Mouse (Mus musculus) mesoderm, embryonic 11.5 days (tissue): Measurements from ENCODE around the gene Brca1.
"Not testable (repeated sequence)": the region's sequence is repeated elsewhere in the genome, so short reads cannot be mapped to it uniquely, and the experiment has no call there.

Source experiments
- DNase-seq: peaks from one replicate; pipeline ENCODE4 v3.0.0-alpha.2; 2012; ENCODE audit warnings: low read depth, low spot score

Brca1 gene

DNA sequence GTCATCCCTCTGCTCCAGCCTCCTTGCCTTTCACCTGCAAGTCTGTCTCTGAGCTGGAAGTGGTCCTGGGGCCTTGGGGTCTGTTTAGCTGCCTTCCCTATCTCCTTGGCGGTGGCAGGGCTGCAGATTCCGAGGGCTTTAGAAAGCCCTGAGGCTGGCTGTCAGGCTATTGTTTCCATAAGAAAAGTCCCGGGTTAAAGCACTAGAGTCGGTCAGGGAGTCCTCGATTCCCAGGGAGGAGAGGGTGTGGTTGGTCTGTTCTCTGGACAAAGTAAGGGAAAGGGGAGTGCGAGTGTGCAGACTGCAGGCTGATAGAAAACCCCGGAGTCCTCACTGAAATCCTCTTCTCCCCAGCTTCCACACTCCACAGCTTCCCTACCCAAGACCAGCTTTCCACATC, 81.5 kb downstream of the Brca1 start:
- no peak for DNase-seq

DNA sequence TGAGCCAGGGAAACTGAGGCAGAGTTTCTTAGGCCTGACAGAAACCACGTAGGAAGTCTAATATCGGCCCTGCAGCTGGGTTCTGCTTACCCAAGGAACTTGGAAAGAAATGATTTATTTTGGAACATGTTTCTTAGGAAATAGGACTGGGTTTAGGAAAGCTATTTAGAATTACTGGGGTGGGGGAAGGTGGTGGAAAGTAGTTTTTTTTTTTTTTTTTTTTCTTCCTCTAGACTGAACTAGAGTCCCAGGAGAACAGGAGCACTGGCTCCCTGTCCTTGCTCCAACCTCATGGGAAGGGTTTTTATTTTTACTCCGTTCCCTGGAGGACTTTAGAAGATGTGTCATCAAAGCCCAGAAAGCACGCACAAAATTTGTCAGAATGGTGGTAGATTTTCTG, 82.6 kb downstream of the Brca1 start:
- DNase-seq: no peak

- no peak for DNase-seq
Measured at GRCm38 (mm10) chr11:101468731-101469130, 83.0 kb downstream of the Brca1 start.

GRCm38 (mm10) chr11:101468263-101468688, 83.5 kb downstream of the Brca1 start:
- no peak for DNase-seq

- DNase-seq: peak; percentile 80
Measured at GRCm38 (mm10) chr11:101467477-101468262, 84.1 kb downstream of the Brca1 start.

- DNase-seq: not testable (repeated sequence)
Measured at GRCm38 (mm10) chr11:101466552-101466950, 85.2 kb downstream of the Brca1 start.

GRCm38 (mm10) chr11:101465869-101466551, 85.7 kb downstream of the Brca1 start, which contains the start of gene Vat1:
Gene Vat1, minus strand, starts transcription at chr11:101466230.
- DNase-seq: peak; percentile 62

DNA sequence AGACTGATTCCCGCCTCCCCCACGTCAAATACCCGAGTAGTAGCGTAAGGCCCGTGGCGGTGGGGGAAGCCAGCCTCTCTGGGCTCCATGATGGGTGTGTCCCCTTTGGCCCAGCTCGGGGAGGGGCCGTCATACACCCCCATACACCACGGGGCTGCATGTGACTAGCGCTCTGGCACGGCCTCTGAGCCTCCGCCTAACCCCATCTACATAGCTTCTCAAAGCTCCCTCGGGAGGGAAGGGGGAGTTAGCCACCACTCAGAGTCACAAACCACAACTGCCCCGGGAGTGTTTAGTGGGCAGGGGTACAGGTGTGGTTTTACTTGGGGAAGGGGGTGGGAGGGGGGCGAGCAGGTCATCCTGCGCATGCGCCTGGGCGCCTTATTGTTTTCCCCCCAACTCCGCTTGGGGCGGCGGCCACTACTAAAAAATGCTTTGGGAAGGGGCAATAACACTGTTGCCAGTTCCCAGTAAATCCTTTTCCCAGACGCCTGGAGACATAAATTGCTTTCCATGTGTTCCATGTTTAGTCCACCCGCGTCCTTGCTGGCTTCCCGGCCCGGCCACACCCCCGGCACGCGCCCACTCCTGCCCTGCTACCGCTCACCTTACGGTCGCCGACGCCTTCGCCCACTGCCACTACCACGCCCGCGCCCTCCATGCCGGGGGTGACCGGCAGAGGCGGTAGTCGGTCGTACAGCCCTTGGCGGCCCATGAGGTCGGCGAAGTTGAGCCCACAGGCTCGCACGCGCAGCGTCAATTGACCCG, 86.5 kb downstream of the Brca1 start:
- peak; percentile 48 for DNase-seq

DNA sequence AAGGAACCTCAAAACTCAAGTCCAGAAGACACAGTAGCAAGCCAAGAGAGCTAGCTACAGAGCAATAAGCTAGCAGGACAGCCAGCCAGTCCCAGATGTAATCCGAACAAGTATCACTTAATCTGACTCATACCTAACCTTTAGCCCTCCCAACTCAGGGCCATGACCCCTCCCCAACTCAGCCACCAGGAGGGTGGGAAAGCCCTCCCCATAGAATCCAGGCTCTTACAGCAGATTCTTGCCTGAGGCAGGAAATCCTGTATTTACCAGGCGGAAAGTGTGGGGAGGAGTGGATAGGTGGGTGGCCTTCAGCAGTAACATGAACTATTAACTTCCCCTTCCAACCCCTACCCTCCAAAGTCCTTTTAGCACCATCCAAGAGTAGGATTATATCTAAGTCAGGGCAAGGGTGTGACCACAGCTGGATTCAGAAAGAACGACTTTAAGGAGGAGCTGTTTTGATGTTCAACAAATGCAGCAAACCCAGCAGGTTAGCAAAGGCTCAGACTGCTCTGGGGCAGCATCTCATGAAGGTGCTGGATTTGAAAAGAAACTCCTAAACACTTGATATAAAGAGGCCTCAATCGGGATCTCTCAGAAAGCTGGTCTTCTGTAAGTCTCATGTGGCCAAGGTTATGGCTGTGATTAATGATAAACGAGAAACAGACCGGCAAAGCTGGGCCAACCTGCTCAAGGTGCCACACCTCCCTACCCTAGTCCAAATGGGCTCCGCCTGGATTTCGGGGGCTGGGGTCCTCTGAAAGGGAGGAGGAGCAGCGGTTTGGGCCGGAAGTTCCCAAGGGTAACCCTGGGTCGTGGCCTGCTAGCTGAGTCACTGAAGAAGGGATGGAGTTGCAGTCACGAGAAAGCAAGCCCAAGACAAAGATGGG, 87.3 kb downstream of the Brca1 start, which contains the start of gene Rnd2:
Gene Rnd2, plus strand, starts transcription at position 789 of the 890 bp plus-strand sequence.
- DNase-seq: no peak

DNA sequence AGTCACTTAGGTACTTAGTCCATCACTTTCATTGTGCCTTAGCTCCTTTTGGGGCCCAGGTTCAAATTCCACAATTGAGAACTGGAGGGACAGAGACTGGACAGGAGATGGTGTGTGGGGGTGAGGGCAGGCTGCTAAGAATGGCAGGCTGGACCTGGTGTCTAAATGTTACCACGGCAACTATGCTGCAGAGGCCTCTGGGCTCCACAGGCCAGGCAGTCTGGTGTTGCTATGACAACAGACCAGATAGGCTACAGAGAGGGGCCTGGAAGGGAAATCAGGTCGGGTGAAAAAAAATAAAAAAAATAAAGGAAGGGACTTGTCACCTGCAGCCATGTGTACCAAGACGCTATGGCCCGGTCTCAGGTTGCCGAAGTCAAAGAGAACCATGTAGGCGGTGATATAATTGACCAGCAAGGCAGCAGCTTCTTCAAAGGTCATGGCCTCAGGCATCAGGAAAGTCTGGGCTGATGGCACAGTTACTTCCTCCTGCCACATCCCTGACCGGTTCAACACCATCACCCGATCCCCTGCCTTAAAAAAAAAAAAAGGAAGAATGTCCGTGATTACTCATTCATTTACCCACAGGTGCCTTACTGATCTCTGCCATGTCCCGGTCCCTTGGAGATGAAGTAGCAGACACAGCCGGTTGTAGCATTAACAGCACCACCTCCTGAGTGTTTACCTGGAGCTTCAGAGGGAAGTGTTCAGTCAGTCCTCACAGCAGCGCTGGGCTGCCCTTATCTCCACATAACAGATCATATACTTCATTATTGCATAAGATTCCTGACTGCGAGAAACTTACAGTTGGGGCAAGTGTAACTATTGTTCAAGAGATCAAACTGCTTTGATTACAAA, 88.9 kb downstream of the Brca1 start:
- peak; percentile 64 for DNase-seq

- DNase-seq: no peak
Measured at GRCm38 (mm10) chr11:101462141-101462540, 89.6 kb downstream of the Brca1 start.

DNA sequence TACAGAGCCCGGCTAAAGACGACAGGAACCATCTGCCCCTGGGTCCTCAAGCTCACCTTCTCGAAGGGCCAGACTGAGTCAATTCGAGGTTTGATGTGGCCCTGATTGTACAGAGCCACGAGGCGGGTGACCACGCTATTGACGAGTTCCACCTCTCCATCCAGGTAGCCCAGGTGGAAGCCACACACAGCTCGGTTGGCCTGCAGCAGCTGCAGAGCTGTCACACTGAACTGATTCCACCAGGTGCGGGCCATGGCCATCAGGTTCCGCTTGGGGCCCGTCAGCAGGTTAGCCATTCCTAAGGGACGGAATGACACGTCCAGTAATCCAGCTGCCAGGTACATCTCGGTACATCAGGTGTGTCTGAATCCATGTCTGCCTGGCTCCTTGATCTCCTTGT, 91.4 kb downstream of the Brca1 start:
- DNase-seq: no peak

- DNase-seq: no peak
Measured at GRCm38 (mm10) chr11:101459716-101460115, 92.0 kb downstream of the Brca1 start.

DNA sequence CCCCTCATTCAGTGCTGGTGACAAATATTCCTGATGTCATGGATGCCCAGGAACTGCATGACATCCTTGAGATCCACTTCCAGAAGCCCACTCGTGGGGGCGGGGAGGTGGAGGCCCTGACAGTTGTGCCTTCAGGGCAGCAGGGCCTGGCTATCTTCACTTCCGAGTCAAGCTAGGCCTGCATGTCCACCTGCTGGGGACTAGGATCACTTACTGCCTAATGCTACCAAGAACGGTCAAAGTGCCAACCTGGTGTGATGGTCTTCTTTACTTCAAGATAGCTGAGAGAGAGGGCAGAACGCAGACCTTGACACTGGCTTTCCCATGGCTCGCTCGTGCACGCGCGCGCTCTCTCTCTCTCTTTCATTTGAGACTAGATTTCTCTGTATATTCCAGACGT, 93.5 kb downstream of the Brca1 start:
- DNase-seq: no peak

DNA sequence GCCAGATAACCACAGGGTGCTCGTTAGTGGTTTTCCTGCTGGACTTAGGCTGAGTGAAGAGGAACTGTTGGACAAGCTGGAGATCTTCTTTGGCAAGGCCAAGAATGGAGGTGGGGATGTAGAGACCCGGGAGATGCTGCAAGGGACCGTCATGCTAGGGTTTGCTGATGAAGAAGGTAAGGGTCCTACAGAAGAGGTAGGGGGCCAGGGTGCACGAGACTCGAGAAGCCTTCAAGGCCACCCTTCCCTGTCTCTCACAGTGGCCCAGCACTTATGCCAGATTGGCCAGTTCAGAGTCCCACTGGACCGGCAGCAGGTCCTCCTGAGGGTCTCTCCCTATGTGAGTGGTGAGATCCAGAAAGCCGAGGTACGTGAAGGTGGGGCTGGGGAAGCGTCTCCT, 94.1 kb downstream of the Brca1 start:
- no peak for DNase-seq

DNA sequence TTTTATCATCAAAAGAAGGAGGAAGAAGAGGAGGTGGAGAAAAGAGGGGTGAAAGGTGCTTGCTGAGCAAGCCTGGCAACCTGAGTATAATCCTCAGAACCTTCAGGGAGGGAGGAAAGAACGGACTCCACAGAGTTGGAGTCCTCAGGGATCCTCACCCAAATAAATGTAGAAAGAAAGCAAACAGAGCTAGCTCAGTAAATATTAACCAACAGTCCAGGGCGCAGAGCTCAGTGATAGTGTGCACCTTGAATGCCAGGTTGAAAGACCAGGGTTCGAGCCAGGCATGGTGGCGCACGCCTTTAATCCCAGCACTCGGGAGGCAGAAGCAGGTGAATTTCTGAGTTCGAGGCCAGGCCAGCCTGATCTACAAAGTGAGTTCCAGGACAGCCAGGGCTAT, 96.1 kb downstream of the Brca1 start:
- DNase-seq: no peak

DNA sequence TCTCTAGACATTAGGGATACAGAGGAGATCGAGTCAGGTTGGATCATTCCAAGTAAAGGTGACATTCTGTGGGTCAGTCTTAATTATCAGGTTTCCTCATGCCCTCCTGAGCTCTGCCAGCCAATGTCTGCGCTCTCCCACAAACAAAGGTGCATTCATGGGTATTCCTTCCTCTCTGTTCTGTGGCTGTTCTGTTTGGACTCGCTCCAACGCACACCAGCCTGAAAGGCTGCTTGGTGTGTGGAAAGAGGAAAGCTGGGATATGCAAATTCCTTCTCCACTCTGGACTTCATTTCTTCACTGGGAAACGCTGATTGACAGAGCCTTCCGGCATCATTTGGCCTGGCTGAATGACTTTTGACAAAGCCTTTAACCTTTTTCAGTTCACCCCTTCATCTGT, 97.1 kb downstream of the Brca1 start:
- DNase-seq: no peak

DNA sequence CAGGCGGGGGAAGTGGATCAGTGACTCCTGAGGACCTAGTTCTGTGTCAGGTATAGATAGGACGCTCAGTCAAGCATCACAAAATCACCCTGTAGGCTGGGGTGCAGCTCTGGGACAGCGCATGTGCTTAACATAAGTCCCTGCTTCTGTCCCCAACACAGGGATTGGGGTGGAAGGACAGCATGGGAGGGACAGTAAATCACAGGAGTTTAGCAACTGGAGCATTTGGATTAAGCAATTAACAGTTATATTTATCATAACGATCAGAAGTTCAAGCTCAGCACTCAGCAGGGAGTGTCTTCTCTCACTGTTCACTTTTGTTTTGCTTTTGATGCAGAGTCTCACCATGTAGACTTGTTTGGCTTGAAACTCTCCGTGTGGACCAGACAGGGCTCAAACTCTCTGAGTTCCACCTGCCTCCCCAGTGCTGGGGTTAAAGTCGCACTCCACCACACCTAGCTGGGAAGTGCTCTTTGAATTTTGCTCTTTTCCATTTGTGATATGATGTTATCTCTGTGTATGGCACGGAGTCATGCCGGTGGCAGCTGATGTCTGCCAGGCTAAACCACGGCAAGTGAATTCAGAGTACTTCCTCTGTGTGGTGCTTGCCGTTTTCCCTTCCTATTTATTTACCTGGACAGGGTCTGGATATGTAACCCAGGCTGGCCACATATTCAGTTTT, 99.5 kb downstream of the Brca1 start:
- DNase-seq: no peak

GRCm38 (mm10) chr11:101451536-101451935, 100.2 kb downstream of the Brca1 start:
- DNase-seq: no peak

DNA sequence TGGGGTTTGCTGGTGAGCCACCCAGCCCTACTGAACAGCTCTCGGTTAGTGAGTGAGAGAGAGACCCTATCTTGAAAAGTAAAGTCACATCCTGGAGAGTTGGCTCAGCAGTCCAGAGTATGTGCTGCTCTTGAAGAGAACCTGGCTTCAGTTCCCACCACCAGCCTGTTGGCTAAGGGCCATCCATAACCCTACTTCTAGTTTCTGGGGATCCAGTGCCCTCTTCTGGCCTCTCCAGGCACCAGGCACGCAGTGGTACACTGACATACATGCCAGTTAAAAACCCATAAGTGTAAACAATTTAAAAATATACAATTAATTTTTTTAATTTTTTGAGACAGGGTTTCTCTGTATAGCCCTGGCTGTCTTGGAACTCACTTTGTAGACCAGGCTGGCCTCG, 101.4 kb downstream of the Brca1 start:
- no peak for DNase-seq
